Mouse (Mus musculus): ENCODE results near the gene Lax1.

The Lax1 gene

GRCm38 (mm10) chr1:133632168-133632567 lies 57.7 kb downstream of the Lax1 start:
- peak; percentile 31 for DNase-seq (ENCODE audit: low read depth, low spot score)
